Mouse (Mus musculus) neural tube, embryonic 11.5 days (tissue): ENCODE results near the gene Nol4l. TPM values are rescaled to one million over a fixed set of nuclear protein-coding genes. Genes with fewer than 3 reads are reported as not detected.

Experiments
- ATAC-seq: fragments of 200-750 bp; cut with Nextera tagmentation; 2 replicates; pipeline ENCODE4 v1.8.0; 2017; ENCODE audit warnings: moderate number of reproducible peaks, mild to moderate bottlenecking, moderate TSS enrichment, moderate library complexity; ENCODE audit not compliant: insufficient read depth, low FRiP score, low TSS enrichment
- DNase-seq: peaks from one replicate; pipeline ENCODE4 v3.0.0-alpha.2; 2015; ENCODE audit warnings: low spot score
- H3K27ac ChIP-seq: fragments of 300-500 bp; sonication (generic); 2 replicates; pipeline ENCODE4 v1.5.1; 2014; ENCODE audit warnings: low read depth, mild to moderate bottlenecking, low read length
- H3K27me3 ChIP-seq: fragments of 300-500 bp; sonication (generic); 2 replicates; pipeline ENCODE4 v1.6.1; 2014; ENCODE audit warnings: mild to moderate bottlenecking, low read length, mixed read lengths; ENCODE audit not compliant: control insufficient read depth, insufficient read depth
- H3K36me3 ChIP-seq: fragments of 300-500 bp; sonication (generic); 2 replicates; pipeline ENCODE4 v1.6.1; 2014; ENCODE audit warnings: mild to moderate bottlenecking, low read length, moderate library complexity, mixed read lengths; ENCODE audit not compliant: control insufficient read depth, insufficient read depth
- H3K4me1 ChIP-seq: fragments of 300-500 bp; sonication (generic); 2 replicates; pipeline ENCODE4 v1.6.1; 2014; ENCODE audit warnings: low read length, mixed read lengths; ENCODE audit not compliant: control insufficient read depth, insufficient read depth
- H3K4me2 ChIP-seq: fragments of 300-500 bp; sonication (generic); 2 replicates; pipeline ENCODE4 v1.6.1; 2014; ENCODE audit warnings: low read depth, mild to moderate bottlenecking, moderate library complexity
- H3K4me3 ChIP-seq: fragments of 300-500 bp; sonication (generic); 2 replicates; pipeline ENCODE4 v1.5.1; 2014; ENCODE audit warnings: low read depth, low read length
- H3K9ac ChIP-seq: fragments of 300-500 bp; sonication (generic); 2 replicates; pipeline ENCODE4 v1.6.1; 2014; ENCODE audit warnings: mild to moderate bottlenecking, low read length
- H3K9me3 ChIP-seq: fragments of 300-500 bp; sonication (generic); 2 replicates; pipeline ENCODE4 v1.6.1; 2016; ENCODE audit warnings: low read length; ENCODE audit not compliant: control insufficient read depth
- WGBS: fragments of 180-500 bp; shearing (Covaris S2); extraction: QIAGEN DNeasy Blood & Tissue Kit; methylation state at CpG from one replicate; pipeline ENCODE4 v1.1.7; 2014; 5-methylcytosine and 5-hydroxymethylcytosine counted together
- polyA plus RNA-seq: library from polyadenylated mRNA; unstranded; fragments of >200 nt; fragmentation: Nextera tagmentation; extraction: Ambion mirVana; gene quantifications from 2 replicates; pipeline ENCODE4 v1.2.1, GENCODE M21; 2014

Gene Nol4l
- 32.1 and 37.5 TPM in 2 replicates for polyA plus RNA-seq

GRCm38 (mm10) chr2:153529931-153530766, at the start of gene Nol4l:
Gene Nol4l, minus strand, starts transcription at chr2:153529971.
- Histone ChIP-seq H3K36me3 (no peaks in the 10 kb centered on the region), H3K27ac (peak within 1 kb of the TSS; percentile 91), H3K4me3 (peak within 1 kb of the TSS; percentile 79), H3K4me1 (peaks cover 28% of the 10 kb centered on the region), H3K9me3 (no peaks in the 10 kb centered on the region), H3K9ac (peak within 1 kb of the TSS; percentile 81), H3K27me3 (peaks cover 19% of the 10 kb centered on the region), H3K4me2 (peak within 1 kb of the TSS; percentile 97)
- ATAC-seq (no peak), DNase-seq (peak; percentile 43)
- WGBS, result 1% methylated on average over 38 of the region's 86 CpGs

- Histone ChIP-seq H3K4me1 (0 out of 2 replicates have a peak, but pooled peaks cover 2% of the 10 kb centered on the region), H3K4me2 (no peak overlapping the region), H3K4me3 (no peak overlapping the region), H3K27me3 (no peaks in the 10 kb centered on the region), H3K9me3 (no peaks in the 10 kb centered on the region), H3K9ac (no peak overlapping the region), H3K27ac (no peak overlapping the region), H3K36me3 (no peaks in the 10 kb centered on the region)
- 51% methylated on average over 4 of the region's 4 CpGs for WGBS
- DNase-seq (no peak), ATAC-seq (no peak)
Observed at GRCm38 (mm10) chr2:153577122-153577521, 47.4 kb upstream of the Nol4l start.

- no peak overlapping the region for H3K4me2 ChIP-seq
- no peaks in the 10 kb centered on the region for H3K9me3 ChIP-seq
- H3K36me3 ChIP-seq, result no peaks in the 10 kb centered on the region
- 0 out of 2 replicates have a peak, but pooled peaks cover 2% of the 10 kb centered on the region for H3K4me1 ChIP-seq
- H3K27me3 ChIP-seq, result no peaks in the 10 kb centered on the region
- no peak overlapping the region for H3K9ac ChIP-seq
- ATAC-seq (no peak), DNase-seq (no peak)
- no peak overlapping the region for H3K4me3 ChIP-seq
- WGBS, result 81% methylated on average over 3 of the region's 3 CpGs
- no peak overlapping the region for H3K27ac ChIP-seq
Observed at GRCm38 (mm10) chr2:153576150-153576549, 46.4 kb upstream of the Nol4l start.

DNA sequence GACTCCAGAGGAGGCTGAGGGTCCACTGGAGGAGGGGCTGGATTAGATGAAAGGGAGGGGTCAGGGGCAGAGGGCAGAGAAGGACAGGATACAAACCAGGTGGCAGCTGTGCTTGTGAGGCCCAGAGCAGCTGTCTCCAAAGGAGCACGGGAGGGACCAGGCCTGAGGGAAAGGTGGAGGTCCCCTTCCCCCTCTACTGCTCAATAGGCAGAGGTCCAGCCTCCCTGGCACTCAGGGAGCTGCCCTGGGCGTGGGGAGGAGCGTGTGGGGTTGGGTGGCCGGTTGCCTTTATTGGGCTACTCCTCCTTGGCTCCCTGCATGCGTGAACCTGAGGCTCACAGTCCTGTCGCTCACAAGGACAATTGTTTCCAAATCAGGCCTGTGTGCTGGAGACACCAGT, 45.8 kb upstream of the Nol4l start:
- Histone ChIP-seq H3K27ac (no peak overlapping the region), H3K4me1 (0 out of 2 replicates have a peak, but pooled peaks cover 2% of the 10 kb centered on the region), H3K4me2 (no peak overlapping the region), H3K36me3 (no peaks in the 10 kb centered on the region), H3K9ac (no peak overlapping the region), H3K4me3 (no peak overlapping the region), H3K27me3 (no peaks in the 10 kb centered on the region), H3K9me3 (no peaks in the 10 kb centered on the region)
- DNase-seq, result no peak
- WGBS, result 43% methylated on average over 6 of the region's 6 CpGs
- no peak for ATAC-seq

DNA sequence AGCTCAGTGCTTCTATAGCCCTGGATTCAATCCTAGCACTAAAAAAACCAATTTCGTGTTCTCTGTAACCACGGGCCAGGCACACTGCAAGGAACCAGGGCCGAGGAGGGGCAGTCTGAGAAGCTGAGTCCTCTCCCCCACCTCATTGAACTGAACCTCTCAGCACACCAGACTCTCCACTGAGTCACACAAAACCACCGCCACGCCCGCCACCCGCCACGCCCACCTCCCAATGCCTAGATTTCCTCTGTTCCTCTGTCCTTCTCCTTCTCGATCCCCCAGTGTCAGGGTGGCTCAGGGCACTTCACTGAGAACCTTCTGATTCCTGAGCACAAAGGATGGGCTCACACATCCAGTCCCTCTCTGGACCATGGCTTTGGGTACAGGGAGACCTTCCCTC, 43.3 kb upstream of the Nol4l start:
- H3K27me3 ChIP-seq, result no peaks in the 10 kb centered on the region
- no peak for ATAC-seq
- WGBS, result 87% methylated on average over 9 of the region's 9 CpGs

DNA sequence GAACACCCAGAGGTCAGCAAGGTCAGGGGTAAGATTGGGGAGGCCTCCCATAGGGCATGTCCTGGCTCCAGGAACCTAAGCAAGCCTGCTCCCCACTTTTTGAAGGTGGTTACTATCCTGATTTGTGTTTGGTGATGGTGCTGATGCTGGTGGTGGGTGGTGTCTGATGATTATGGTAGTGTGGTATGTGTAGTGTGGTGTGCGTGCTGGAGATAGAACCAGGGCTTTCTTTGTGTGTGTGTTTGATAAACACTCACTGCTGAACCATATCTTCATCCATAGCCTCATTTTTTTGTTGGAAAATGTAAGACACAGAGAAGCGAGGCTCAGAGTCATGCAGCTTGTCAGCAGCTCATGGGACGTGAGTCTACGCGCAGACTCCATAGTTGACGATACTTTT, 38.8 kb upstream of the Nol4l start:
- WGBS, result 87% methylated on average over 6 of the region's 6 CpGs
- no peaks in the 10 kb centered on the region for H3K36me3 ChIP-seq
- ATAC-seq, result no peak

More for the DNA sequence above, 43.3 kb upstream of the Nol4l start:
- Histone ChIP-seq H3K4me3 (no peak overlapping the region), H3K4me2 (no peak overlapping the region), H3K4me1 (0 out of 2 replicates have a peak, but pooled peaks cover 2% of the 10 kb centered on the region), H3K9ac (no peak overlapping the region), H3K9me3 (no peaks in the 10 kb centered on the region), H3K36me3 (no peaks in the 10 kb centered on the region), H3K27ac (no peak overlapping the region)
- DNase-seq, result no peak

GRCm38 (mm10) chr2:153568013-153568412, 38.2 kb upstream of the Nol4l start:
- ATAC-seq, result no peak
- H3K36me3 ChIP-seq, result no peaks in the 10 kb centered on the region
- H3K27ac ChIP-seq, result no peak overlapping the region
- no peaks in the 10 kb centered on the region for H3K4me1 ChIP-seq
- DNase-seq, result no peak
- no peak overlapping the region for H3K9ac ChIP-seq
- 85% methylated on average over 4 of the region's 4 CpGs for WGBS
- H3K4me3 ChIP-seq, result no peak overlapping the region
- H3K4me2 ChIP-seq, result no peak overlapping the region
- H3K27me3 ChIP-seq, result no peaks in the 10 kb centered on the region
- H3K9me3 ChIP-seq, result no peaks in the 10 kb centered on the region

More for the DNA sequence above, 38.8 kb upstream of the Nol4l start:
- Histone ChIP-seq H3K4me1 (no peaks in the 10 kb centered on the region), H3K4me3 (no peak overlapping the region), H3K9ac (no peak overlapping the region), H3K27ac (no peak overlapping the region), H3K9me3 (no peaks in the 10 kb centered on the region), H3K4me2 (no peak overlapping the region), H3K27me3 (no peaks in the 10 kb centered on the region)
- no peak for DNase-seq

- Histone ChIP-seq H3K27me3 (no peaks in the 10 kb centered on the region), H3K9me3 (no peaks in the 10 kb centered on the region), H3K4me2 (no peak overlapping the region), H3K36me3 (no peaks in the 10 kb centered on the region), H3K4me3 (no peak overlapping the region), H3K4me1 (peaks cover 15% of the 10 kb centered on the region), H3K9ac (no peak overlapping the region), H3K27ac (no peak overlapping the region)
- DNase-seq, result no peak
- 82% methylated on average over 3 of the region's 3 CpGs for WGBS
- ATAC-seq, result no peak
Observed at GRCm38 (mm10) chr2:153564343-153564742, 34.6 kb upstream of the Nol4l start.

GRCm38 (mm10) chr2:153561564-153561963, 31.8 kb upstream of the Nol4l start:
- H3K4me3 ChIP-seq, result no peak overlapping the region
- ATAC-seq (no peak), DNase-seq (no peak)
- peak overlapping the region; percentile 63; the same call in 1 of the 2 replicates for H3K27ac ChIP-seq
- H3K4me2 ChIP-seq, result peak overlapping the region; percentile 33; the same call in 1 of the 2 replicates
- WGBS, result 54% methylated on average over 5 of the region's 5 CpGs
- H3K4me1 ChIP-seq, result peaks cover 15% of the 10 kb centered on the region
- no peaks in the 10 kb centered on the region for H3K9me3 ChIP-seq
- H3K9ac ChIP-seq, result peak overlapping the region; percentile 47
- H3K36me3 ChIP-seq, result no peaks in the 10 kb centered on the region
- H3K27me3 ChIP-seq, result no peaks in the 10 kb centered on the region
